Mouse (Mus musculus) bone marrow, adult 2 months (tissue): ENCODE measurements around the gene Tsr3.

Experiments
- CTCF ChIP-seq: fragments of 200-500 bp; IDR thresholded peaks from 2 replicates; pipeline ENCODE4 v1.5.1; 2011; ENCODE audit warnings: low read length, control low read depth; ENCODE audit not compliant: control insufficient read depth, insufficient read depth
- POLR2A ChIP-seq: fragments of 200-500 bp; IDR thresholded peaks from 2 replicates; pipeline ENCODE4 v1.6.1; 2011; ENCODE audit warnings: low read depth, mild to moderate bottlenecking, control low read depth, low read length, borderline replicate concordance; ENCODE audit not compliant: control insufficient read depth

- TF ChIP-seq CTCF (no peak), POLR2A (no peak)
Measured at GRCm38 (mm10) chr17:25210006-25210405, 30.0 kb upstream of the Tsr3 start.
